Mouse (Mus musculus) liver, embryonic 14.5 days (tissue): ENCODE data around the gene Ccnb2.

ENCODE experiments used
- CTCF ChIP-seq: IDR thresholded peaks from 2 replicates; pipeline ENCODE4 v1.5.1; 2016; ENCODE audit warnings: antibody characterized with exemption, low read depth, control low read depth
- EP300 ChIP-seq: IDR thresholded peaks from 2 replicates; pipeline ENCODE4 v1.6.1; 2016; ENCODE audit warnings: antibody characterized with exemption, low read depth

DNA sequence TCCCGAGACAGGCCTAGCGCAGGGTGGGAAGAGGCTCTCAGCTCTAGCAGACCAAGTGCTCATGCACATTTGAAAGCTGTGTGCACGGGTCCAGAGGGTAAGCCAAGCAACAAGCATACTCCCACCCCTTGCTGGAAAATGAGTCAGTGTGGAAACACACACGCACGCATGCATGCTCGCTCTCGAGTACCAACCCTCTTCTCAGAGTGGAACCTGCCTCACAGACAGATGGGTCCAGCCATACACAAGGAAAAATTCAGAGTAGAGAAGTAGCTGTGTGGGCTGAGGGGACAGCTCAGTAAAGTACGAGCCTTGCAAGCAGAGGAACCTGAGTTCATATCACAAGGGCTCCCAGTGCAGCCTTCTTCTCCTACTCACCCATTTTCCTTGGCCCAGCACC, 11.6 kb downstream of the Ccnb2 start:
- TF ChIP-seq CTCF (no peak), EP300 (no peak)
